Mouse (Mus musculus): ENCODE data around the gene Serpina9.

Gene Serpina9

DNA sequence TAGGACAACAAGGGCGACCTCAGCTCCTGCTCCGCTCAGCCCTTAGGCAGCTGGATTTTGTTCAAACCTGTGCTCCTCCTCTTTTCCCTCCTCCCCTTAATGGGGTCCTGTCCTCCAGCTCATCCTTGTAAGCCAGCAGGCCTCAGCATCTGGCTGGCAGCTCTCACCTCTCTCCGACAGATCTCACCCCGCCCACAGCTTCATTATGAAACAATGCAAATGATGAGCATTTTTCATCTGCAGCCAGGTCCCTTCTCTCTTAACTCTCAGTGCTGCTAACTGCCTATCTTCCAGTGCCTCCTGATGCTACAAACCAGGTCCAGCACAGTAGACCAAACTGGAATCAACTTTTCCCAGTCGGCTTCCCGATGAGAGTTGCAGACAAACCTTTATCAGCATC is at the start of gene Serpina9:
Gene Serpina9 (minus strand): TSS at position 136 of the 400 bp plus-strand sequence.
- no peak for DNase-seq (ENCODE audit: low read depth in 1 of 2, low spot score in 2 of 2)

DNA sequence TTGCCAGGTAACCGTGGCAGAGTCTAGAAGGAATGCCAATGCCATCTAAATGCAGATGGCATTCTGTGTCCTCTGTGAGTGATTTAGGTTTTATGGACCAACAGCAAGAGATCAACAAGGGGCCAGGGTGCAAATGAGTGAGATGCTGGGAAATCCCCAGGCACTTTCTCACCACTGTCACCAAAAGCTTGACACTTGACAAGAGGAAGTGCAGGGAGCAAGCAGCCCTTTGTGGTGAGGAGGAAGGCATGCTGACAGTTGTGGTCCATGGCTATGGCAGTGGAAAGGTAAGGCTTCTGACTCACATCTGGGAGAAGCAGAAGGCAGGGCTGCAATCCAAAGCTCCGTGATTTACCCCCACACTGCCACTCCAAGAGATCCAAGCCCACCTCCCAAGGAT is 48.3 kb upstream of the Serpina9 start:
- no peak for DNase-seq (ENCODE audit: low read depth in 1 of 2, low spot score in 2 of 2)

DNA sequence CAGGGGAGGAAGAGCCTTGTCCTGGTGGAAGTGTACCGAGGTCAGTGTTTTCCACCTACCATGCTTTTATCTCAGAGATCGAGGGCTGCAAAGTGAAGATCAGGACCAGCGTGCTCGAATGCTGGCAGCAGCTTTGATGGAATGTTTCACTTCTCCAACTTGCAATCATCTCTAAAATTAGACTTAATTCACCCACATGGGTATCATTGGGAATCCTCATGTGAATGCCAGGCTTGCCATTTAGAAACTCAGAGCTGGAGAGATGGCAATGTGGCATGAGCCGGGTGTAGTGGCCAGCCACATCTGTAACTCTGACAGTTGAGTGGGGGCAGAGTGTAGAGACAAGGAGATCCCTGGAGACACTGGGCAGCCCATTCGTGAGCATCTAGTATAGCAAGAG is 46.6 kb upstream of the Serpina9 start:
- DNase-seq (ENCODE audit: low read depth in 1 of 2, low spot score in 2 of 2) = no peak

DNA sequence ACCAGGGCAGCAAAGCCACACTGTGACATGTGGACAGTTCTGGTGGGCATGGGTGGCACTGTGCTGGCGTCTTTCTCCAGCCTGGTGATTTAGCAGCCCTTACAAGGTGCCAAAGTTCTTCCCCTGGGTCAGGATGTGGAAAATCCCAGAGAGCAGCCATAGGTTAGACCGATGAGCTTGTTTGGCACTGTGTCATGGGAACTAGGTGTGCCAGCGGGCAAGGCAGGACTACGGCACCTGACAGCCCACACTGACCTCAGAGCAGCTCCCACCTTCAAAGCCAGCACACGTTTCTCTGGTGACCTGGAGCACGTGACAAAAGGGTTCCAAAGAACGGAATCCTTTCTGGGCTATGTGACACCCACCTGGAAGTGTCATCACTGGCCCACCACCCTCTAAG is 44.0 kb upstream of the Serpina9 start:
- no peak for DNase-seq (ENCODE audit: low read depth in 1 of 2, low spot score in 2 of 2)

DNA sequence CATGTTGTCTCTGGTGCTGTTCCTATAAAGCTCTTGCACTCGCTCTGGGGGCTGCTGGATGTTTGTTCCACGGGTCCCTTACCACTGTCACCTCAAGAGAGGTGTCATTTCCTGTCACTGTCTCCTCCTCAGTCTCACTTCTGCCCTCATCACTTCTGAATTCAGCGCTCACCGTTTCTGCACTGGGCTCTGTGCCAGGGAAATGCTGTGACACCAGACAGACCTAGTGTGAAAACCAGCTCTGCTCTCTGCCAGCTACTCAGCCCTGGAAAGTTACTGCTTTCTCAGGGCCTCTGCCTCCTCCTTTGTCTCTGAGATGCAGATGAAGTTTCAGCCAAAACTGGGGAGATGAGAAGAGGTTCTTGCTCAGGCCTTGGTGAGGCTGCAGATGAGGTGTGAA is 43.5 kb upstream of the Serpina9 start:
- DNase-seq (ENCODE audit: low read depth in 1 of 2, low spot score in 2 of 2) = no peak

DNA sequence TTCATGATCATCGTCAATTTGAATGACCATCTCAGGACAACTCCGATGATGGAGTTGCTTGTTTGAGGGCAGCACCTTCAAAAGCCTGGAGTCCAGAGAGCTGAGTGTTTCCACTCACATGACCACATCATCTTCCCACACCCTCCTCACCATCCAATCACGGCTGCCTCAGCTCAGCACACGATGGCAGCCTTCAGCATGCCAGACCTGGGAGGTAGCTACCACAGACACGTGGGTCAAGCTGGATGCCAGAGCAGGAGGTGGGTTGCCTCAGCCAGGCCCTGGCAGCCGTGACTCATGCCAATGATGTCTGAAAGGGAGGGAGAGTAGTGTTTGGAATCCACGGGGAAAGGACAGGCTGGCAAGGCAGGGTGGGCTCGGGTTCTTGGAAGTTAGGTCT is 42.2 kb upstream of the Serpina9 start:
- DNase-seq (ENCODE audit: low read depth in 1 of 2, low spot score in 2 of 2) = no peak

DNA sequence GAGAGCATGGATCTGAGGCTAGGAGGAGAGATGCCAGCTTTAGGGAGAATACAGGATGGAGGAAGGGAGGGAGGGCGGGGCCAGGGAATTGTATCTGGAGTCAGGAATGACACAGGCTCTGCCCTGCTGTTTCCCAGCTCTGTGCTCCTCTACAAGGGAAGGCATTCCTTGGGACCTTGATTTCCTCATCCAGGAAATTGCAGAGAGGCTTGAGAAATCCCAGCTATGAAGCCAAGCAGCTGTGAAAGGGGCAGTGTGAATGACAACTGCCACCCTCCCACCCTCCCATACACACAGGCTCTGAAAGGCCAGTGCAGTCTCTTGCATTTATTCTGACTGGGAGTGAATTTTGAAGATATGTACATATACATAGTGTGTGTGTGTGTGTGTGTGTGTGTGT is 40.4 kb upstream of the Serpina9 start:
- no peak for DNase-seq (ENCODE audit: low read depth in 1 of 2, low spot score in 2 of 2)

DNA sequence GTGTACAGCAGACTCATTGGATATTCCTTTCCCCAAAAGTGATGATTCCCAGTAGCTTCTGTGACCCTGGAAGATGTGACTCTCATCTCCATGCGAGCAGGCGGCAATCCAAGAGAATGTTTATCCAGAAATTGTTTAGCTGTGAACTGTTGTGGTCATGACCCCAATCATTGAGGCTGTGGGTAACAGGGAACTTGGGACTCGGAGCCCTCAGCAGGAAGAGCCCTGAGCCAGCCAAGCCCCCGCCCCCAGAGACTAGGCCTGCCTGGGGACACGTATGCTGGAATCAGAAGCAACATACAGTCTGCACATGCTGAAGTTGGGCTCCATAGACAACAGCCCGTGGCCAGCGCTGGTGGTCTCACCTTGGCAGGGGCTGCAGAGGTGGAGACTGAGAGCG is 32.2 kb upstream of the Serpina9 start:
- DNase-seq (ENCODE audit: low read depth in 1 of 2, low spot score in 2 of 2) = no peak

DNA sequence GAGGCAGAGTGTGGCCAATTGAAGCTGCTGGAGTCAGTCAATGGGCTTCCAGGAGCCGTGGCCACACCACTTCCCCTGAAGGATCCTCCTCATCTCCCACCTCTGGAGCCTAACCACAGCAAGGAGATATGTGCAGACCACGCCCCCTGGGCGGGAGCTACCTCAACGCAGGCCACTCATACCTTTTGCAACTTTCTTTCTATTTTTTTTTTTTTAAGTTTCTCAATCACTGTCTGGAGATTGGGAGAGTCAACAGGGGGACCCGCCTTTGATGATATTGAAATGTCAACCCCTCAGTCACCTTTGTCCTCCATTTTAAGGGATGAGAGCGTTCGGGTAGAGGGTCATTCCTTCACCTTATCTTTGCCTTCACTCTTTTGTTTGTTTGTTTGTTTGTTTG is 30.8 kb upstream of the Serpina9 start, which contains the start of gene Serpina12:
Gene Serpina12 (minus strand): TSS at position 101 of the 400 bp plus-strand sequence.
- no peak for DNase-seq (ENCODE audit: low read depth in 1 of 2, low spot score in 2 of 2)

DNA sequence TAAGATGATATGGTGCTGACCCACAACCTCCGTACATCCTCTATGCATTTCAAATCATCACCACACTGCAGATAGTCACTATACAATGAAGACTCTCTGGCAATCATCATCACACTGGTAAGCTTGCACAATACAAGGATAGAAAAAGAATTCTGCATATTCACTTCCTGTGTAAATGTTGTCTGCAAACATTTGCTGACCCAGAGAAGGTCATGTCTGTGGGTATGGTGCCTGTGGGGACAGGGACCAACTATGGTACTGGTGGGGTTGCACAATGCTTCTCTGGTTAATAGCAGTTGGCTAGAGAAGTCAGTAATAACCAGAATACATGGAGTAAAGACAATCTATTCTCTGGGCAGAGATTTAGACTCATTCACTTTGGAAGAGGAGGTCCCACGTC is 29.2 kb upstream of the Serpina9 start:
- DNase-seq (ENCODE audit: low read depth in 1 of 2, low spot score in 2 of 2) = no peak

DNA sequence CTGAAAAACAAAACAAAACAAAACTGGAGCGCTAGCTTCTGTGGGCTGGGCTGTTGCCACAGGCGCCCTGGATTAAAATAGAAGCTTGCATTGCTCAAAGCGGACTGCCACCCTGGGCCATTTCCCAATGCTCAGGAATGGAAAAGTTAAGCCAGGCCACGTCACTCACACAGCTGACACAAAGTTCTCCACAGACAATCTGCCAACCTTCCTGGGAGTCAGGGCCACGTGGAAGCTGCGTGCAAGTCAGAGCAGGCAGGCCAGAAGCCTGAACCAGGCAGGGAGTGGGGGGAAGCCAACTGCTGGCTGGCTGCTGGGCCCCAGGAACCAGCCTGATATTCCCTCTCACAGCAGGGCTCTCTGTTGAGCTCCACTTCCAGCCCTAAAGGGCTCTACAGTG is 27.8 kb upstream of the Serpina9 start:
- no peak for DNase-seq (ENCODE audit: low read depth in 1 of 2, low spot score in 2 of 2)

DNA sequence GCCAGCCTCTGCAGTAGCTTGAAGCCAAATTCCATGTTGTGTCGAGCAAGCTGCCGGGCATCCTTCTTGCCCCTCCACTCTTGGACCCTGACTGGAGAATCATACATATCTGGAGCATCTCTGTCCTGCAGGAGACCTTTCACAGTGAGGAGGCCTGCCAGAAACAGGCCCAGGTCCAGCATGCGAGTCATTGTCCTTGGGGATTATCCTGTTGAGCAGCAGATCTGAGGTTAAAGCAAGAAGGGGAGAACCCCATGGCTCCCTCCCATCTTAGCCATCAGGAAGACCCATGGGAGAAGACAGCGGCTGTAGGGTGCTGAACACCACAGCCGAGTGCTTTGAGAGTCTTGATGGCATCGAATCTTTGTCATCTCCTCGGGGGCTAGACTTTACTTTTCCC is 24.6 kb upstream of the Serpina9 start:
- DNase-seq (ENCODE audit: low read depth in 1 of 2, low spot score in 2 of 2) = no peak

DNA sequence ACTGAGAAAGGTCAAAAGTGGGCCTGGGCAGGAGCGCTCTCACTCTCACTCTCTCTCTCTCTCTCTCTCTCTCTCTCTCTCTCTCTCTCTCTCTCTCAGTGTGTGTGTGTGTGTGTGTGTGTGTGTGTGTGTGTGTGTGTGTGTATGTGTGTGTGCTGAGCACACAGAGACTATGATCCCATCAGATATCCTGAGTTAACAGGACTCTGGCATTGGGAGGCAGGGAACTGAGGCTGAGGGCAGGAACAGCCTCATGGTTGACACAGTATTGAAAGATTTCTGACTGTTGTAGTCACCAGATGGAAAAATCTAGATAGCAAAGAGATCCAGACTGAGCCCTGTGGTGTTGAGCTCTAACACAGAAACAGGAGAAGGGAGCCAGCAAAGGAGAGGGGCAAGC is 20.2 kb upstream of the Serpina9 start:
- DNase-seq (ENCODE audit: low read depth in 1 of 2, low spot score in 2 of 2) = no peak

DNA sequence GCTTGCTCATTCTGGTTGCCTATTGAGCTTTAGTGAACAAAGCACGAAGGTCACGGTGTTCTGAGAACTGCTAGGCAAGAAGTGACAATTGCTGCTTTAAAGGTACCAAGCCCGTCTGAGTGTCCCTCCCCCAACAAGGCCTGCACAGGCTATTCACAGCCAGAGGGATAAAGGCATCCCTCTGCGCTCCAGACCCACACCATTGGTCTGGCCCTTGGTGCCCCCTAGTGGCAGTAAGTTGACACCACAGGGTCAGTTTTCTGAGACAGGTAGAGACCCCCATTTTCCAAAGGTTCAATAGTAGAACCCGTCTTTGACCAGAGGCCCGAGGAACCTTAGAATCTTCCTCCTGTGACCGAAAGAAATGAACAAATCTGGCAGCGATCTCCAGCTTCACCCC is 16.4 kb upstream of the Serpina9 start:
- DNase-seq (ENCODE audit: low read depth in 1 of 2, low spot score in 2 of 2) = no peak

DNA sequence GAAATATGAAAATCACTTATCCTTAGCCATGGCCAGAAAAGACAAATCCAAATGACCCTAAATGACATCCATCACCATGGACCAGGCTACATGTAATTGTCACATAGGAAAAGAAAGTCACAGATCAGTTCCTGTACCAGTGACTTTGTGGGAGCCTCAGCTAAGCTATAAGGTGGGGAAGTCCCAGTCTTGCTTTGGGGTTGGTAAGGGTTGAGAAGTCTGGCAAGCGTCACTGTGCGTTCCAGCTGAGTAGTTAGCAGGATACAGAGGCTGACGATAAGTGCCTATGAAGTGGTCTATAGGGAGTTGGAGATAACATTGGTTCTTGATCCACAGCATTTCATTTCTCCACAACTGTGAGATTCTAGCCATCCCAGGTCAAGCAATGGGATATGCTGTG is 1.7 kb upstream of the Serpina9 start:
- DNase-seq (ENCODE audit: low read depth in 1 of 2, low spot score in 2 of 2) = no peak

DNA sequence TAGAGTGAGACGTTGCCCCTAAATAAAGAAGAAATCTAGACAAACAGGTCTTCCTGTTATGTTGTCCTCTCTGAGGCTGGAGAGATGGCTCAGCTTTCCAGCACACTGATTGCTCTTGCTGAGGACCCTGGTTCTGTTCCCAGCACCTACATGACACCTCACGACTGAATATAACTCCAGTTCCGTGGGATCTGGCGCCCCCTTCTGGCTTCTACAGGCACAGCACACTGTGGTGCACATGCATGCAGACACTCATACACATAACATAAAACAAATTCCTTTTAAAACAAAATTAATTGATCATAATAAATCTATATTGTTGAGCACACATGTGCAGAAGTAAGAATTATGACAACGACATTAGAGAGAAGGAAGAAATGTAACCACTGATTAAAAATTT is 8.9 kb downstream of the Serpina9 start:
- DNase-seq (ENCODE audit: low read depth in 1 of 2, low spot score in 2 of 2) = no peak

DNA sequence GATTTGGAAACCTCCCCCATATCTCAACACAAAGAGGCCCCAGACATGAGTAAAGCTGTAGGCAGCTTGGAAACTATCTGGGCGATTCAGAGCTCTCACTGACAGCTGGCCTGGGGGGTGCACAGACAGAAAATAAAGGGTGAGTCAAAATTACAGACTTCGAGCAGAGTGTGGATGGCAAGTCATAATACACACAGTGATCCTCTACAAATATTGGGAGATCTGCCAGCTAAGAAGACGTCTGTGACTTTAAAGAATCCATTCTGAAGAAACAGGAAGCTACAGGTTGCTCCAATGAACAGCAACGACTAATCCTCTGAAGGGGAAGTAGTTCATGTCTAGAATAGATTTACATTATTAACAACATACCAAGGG is 10.3 kb downstream of the Serpina9 start:
- no peak for DNase-seq (ENCODE audit: low read depth in 1 of 2, low spot score in 2 of 2)

DNA sequence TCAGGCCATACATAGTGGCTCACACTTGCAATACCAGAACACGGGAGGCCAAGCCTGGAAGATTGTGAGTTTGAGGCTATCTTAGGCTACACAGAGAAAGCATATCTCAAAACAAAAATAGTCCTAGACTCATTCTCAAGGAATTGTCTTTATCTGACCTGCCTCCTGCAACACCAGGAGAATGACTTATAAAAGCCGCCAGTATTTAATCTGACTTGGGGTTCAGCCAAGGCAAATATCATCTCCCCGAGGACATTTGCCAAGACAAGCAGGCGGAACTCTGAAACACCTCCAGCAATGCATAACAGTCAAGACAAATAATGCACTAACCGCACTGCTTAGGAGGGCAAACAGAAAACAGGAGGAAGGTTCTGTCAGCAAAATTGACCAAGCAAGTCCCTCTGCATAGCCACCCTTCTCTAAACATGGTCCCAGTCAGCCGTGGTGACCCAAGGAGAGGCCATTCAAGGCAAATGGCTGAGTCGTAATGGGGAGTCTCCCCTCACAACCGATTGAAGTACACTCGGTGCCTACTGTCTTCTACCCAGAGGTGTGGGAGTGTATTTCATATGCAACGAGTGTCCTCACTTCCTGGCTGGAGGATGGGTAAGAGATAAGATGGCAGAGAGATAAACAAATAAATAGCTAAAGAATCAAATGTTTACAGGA is 10.9 kb downstream of the Serpina9 start:
- DNase-seq (ENCODE audit: low read depth in 1 of 2, low spot score in 2 of 2) = no peak

DNA sequence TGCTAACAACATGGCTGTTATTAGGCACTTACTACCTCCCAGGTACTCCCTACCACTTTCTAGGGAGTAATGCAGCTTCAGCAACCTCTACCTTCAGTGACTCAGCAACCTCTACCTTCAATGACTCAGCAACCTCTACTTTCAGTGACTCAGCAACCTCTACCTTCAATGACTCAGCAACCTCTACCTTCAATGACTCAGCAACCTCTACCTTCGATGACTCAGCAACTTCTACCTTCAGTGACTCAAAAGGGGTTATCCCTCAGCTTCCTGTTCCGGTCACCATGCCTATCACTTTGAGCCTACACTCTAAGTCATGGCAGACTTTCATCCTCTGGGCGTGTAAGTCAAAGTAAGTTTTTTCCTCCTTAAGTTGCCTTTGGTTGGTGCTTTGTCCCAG is 13.0 kb downstream of the Serpina9 start:
- no peak for DNase-seq (ENCODE audit: low read depth in 1 of 2, low spot score in 2 of 2)

DNA sequence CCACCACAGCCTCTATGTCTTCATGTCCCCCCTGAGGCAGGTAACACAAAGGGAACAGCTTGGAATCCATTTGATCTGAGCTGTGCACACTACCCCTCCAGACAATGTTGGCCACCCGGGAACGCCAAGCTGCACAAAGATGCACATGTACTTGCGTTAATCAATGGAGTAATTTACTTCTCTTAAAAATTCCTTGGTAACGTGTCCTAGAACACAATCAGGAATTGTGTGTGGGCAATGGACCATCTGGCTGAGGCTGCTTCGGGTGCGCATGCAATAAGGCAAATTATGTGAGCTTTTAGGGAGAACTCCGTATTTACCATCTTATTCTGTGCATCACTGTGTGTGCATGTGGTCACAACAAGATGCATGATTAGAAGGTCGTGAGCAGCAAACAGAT is 13.9 kb downstream of the Serpina9 start:
- no peak for DNase-seq (ENCODE audit: low read depth in 1 of 2, low spot score in 2 of 2)

DNA sequence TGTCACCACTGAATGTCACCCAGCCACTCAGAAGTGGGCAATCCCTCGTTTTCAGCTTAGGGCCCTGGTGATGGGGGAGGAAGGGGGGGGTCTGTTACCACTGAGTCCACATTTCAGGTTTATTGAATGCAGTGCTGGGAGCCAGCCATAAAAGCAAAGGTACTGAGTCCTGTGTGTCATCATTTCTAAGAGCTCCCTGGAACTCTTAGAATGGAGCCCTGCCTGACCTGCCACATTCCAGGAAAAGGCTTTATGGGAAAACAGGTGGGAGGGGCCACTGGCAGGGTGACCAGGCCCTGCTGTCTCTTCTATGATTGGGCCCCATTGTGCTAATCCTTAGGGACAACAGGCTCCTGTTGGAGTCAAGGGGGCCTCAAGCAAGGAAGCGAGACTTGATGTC is 17.0 kb downstream of the Serpina9 start:
- no peak for DNase-seq (ENCODE audit: low read depth in 1 of 2, low spot score in 2 of 2)

DNA sequence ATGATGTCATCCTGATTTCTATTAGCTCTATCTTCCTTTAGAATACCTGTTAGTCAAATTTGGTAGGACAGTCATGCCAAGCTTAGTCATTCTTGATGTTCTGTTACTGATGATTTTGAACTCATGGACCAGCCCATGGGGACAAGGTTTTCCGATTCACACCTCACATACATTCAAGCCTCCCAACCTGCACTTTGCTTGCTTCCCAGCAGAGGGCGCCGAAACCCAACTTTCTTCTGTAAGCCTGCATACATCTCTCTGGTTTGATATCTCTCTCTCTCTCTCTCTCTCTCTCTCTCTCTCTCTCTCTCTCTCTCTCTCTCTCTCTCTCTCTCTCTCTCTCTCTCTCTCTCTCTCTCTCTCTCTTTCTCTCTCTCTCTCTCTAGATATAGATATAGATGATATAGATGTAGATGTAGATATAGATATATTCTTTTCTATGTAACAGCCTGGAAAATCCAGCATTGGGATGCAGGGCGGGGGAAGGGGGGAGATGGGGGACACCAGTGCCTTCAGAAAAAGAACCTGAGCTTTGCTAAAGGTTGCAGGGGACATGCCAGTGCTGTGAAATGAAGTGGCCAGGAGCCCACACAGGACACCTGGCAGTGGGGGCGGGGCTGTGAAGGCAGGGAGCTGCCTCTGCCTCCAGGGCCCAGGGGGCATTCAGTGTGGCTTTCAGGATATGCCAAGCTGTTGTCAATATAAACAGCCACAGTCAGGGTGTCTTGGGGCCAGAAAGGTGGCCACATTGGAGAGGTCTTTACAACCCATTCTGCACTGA is 18.1 kb downstream of the Serpina9 start:
- DNase-seq (ENCODE audit: low read depth in 1 of 2, low spot score in 2 of 2) = no peak

DNA sequence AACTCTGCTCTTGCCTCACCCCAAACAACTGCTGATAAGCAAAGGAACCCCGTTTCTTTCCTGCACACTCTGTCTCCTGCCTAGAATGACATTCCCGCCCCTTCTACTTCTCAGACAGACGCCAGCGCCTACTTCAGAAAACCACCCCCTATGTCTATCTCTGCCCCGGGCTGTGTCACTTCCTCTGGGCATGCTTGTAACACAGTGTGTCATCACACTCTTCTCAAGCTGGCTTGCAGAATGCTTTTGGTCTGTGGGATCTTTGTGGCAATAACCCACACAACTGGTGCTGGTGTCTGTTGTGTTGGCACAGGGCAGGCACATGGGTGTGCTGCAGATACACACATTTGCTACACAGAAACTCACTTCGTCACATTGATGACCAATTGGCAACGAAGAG is 20.6 kb downstream of the Serpina9 start:
- no peak for DNase-seq (ENCODE audit: low read depth in 1 of 2, low spot score in 2 of 2)
